Mouse (Mus musculus): ENCODE results near the gene Cpped1.

Gene Cpped1

GRCm38 (mm10) chr16:11845309-11845708 lies 63.9 kb downstream of the Cpped1 start:
- no peak for DNase-seq (ENCODE audit: low spot score in 2 of 2)

GRCm38 (mm10) chr16:11843441-11843840 lies 65.8 kb downstream of the Cpped1 start:
- DNase-seq (ENCODE audit: low spot score in 2 of 2): no peak

GRCm38 (mm10) chr16:11833474-11833873 lies 75.8 kb downstream of the Cpped1 start:
- DNase-seq (ENCODE audit: low spot score in 2 of 2): no peak

- no peak for DNase-seq (ENCODE audit: low spot score in 2 of 2)
These were observed 80.4 kb downstream of the Cpped1 start for GRCm38 (mm10) chr16:11828816-11829215.

GRCm38 (mm10) chr16:11824833-11825232 lies 84.4 kb downstream of the Cpped1 start:
- peak in 1 of 2 experiments; percentile 30 for DNase-seq (ENCODE audit: low spot score in 2 of 2)

DNA sequence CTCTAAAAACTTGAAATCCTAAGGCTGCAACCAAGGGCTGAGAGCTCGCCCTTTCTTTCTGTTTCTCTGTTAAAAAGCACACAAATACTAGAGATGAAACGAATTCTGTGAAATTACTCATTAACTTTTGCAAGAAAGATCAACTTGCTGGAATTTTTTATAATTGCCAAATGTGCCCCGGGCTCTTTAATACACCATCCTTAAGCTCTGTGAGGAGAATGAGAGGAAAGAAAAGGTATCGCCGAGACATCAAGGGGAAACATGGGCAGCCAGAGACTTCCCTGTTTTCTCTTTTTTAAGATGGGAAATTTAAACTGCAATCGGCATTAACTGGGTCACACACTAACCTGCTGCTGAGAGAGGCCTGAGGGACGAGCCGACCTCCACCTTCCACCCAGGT lies 84.9 kb downstream of the Cpped1 start:
- no peak for DNase-seq (ENCODE audit: low spot score in 2 of 2)

GRCm38 (mm10) chr16:11820791-11821190 lies 88.5 kb downstream of the Cpped1 start:
- DNase-seq (ENCODE audit: low spot score in 2 of 2): no peak

GRCm38 (mm10) chr16:11814935-11815650 lies 94.2 kb downstream of the Cpped1 start:
- DNase-seq (ENCODE audit: low spot score in 2 of 2): no peak

GRCm38 (mm10) chr16:11812119-11812518 lies 97.1 kb downstream of the Cpped1 start:
- no peak for DNase-seq (ENCODE audit: low spot score in 2 of 2)

GRCm38 (mm10) chr16:11809615-11810014 lies 99.6 kb downstream of the Cpped1 start:
- no peak for DNase-seq (ENCODE audit: low spot score in 2 of 2)

DNA sequence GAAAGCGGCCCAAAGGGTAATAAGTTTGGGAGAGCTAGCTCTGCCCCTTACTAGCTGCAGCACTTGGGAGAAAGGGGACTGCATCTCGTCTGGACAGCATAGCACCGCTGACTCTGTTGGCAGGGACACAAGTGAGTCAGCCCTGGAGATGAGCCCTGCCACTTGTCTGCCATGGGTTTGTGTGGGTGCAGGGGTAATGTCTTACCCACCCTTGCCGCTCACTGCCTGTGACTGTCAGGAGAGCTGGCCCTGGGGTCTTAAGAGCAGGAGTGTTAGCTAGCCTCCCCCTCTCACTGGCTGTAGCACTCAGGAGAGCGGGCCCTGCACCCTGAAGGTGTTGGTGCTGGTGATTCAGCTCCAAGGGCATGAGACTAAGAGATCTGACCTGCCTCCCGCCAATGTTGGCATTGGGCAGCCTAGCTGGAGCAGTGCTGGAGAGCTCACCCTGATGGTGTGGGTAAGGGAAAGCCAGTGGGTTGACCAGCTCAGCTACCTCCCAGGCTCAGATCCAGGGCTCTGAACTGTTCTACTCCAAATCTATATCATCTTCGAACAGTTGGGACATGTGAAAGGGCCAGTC lies 107.2 kb downstream of the Cpped1 start:
- no peak for DNase-seq (ENCODE audit: low spot score in 2 of 2)

GRCm38 (mm10) chr16:11795758-11796460 lies 113.3 kb downstream of the Cpped1 start:
- no peak for DNase-seq (ENCODE audit: low spot score in 2 of 2)

DNA sequence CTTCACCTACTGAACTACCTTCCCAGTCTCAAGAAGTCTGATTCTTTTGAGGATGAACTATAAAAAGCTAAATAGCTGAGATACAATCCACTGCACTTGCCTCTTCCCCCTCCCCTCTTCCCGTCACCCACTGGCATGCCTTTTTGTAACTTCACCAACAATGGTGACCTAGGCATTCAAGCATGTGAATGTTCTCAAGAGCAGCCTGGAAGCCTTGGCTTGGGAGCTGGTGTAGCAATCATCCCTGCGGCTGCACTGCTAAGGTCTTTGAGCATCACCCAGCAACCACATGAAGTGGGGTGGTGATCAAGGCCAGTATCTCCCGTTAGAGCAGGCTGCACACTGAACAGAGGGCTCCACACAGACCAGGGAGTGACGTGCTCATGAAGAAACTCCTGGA lies 114.6 kb downstream of the Cpped1 start:
- DNase-seq (ENCODE audit: low spot score in 2 of 2): no peak

DNA sequence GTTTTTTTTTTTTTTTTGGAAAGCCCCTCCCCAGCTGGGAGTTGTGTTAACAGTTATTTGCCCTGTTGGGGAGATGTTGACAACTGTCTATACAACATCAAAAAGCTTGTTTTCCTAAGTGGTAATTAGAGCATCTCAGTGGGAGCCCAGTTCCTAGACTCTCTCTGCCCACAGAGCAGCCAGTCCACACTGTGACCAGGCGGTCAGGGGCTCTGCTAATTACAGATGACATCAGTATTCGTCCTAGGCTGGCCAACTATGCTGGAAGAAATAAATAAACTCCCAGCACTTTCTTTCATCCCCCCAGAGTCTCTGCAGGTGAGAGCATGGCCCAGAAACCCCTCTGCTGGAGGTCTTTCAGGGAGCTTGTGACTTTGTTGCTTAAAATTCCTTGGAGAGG lies 115.9 kb downstream of the Cpped1 start:
- no peak for DNase-seq (ENCODE audit: low spot score in 2 of 2)

- DNase-seq (ENCODE audit: low spot score in 2 of 2): no peak
These were observed 118.8 kb downstream of the Cpped1 start for GRCm38 (mm10) chr16:11790476-11790875.

DNA sequence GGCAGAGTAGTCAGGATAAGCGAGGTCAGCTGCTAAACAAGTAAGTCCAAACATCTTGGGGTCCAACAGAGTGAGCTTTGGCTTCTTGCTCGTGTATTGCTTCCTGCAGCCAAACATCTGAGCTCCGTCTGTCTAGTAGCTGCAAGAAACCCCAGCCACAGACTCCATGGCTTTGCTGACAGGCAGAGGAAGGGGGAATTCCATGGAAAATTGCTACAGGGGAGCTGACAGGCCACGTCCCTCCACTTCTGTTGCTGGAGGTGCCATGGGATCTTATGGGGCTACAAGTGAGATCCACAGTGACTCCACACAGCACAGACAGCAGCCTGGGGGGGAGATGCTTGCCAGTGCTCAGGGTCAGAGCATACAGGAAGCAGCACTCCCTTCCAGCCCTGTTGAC lies 123.4 kb downstream of the Cpped1 start:
- DNase-seq (ENCODE audit: low spot score in 2 of 2): no peak

GRCm38 (mm10) chr16:11784354-11784753 lies 124.9 kb downstream of the Cpped1 start:
- no peak for DNase-seq (ENCODE audit: low spot score in 2 of 2)

- no peak for DNase-seq (ENCODE audit: low spot score in 2 of 2)
These were observed 125.9 kb downstream of the Cpped1 start for GRCm38 (mm10) chr16:11783337-11783736.

DNA sequence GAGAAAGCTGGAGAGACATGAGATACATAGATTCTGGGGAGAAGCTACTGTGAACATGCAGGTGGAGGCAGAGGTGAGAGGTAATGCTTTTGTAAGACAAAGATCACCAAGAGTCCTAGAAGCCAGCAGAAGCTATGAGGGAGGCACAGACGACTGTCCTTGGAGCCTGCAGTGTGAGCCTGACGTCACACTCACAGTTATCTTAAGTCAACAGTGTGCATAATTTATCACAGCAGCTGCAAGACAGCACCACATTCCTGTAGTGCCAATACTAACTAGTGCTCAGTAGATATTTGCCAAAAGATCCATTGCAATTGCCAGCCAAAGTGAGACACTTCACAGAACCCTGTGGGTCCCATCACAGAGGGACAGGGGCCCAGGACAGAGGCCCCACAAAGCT lies 127.2 kb downstream of the Cpped1 start:
- DNase-seq (ENCODE audit: low spot score in 2 of 2): peak in 1 of 2 experiments; percentile 10

GRCm38 (mm10) chr16:11778715-11779460 lies 130.4 kb downstream of the Cpped1 start:
- DNase-seq (ENCODE audit: low spot score in 2 of 2): peak; percentile 53 to 69

- no peak for DNase-seq (ENCODE audit: low spot score in 2 of 2)
These were observed 131.1 kb downstream of the Cpped1 start for GRCm38 (mm10) chr16:11778191-11778590.

DNA sequence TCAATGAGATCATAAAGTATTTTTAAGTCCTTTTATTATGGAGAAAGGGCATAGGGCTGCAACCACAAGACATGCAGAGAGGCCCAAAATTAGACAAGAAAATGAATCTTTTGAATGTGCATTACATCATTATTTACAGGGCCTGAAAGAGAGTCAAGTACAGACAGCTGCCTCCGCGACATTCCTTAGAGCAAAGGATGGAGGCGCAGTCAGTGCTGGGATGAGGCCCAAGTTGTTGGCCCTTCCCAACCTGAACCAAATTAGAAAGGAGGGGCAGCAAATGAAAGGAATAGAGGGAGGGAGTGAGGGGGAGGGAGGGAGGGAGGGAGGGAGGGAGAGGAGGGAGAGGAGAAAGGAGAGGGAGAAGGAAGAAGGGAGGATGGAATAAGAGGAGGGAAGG lies 132.7 kb downstream of the Cpped1 start:
- DNase-seq (ENCODE audit: low spot score in 2 of 2): no peak

Measured in left cerebral cortex, adult 9 months (tissue).